Mouse (Mus musculus) forebrain, embryonic 14.5 days (tissue): ENCODE measurements at regions not wholly inside any gene's neighbourhood (a gene's known extent, or its start where the extent isn't known, plus 50 kb on each side); places are given as distances from the start of the nearest gene placed in this dataset.
A peak's percentile ranks its signal among the peaks of the same experiment; 100 is the strongest.

ENCODE experiments used
- ATAC-seq: fragments of 200-750 bp; cut with Nextera tagmentation; 2 replicates; pipeline ENCODE4 v1.8.0; 2017; ENCODE audit warnings: mild to moderate bottlenecking, moderate library complexity
- DNase-seq: peaks from one replicate; pipeline ENCODE4 v3.0.0-alpha.2; 2015; ENCODE audit warnings: low spot score
- H3K27ac ChIP-seq: fragments of 300-500 bp; sonication (generic); 2 replicates; pipeline ENCODE4 v1.5.1; 2014; ENCODE audit warnings: low read depth, mild to moderate bottlenecking, control low read depth, low read length, moderate library complexity
- H3K27me3 ChIP-seq: fragments of 300-500 bp; sonication (generic); replicated peaks from 2 replicates; pipeline ENCODE4 v1.6.1; 2014; ENCODE audit warnings: low read length, control low read depth, mixed read lengths; ENCODE audit not compliant: control insufficient read depth, insufficient read depth
- H3K36me3 ChIP-seq: fragments of 300-500 bp; sonication (generic); 2 replicates; pipeline ENCODE4 v1.6.1; 2014; ENCODE audit warnings: low read length, control low read depth; ENCODE audit not compliant: control insufficient read depth, insufficient read depth
- H3K4me1 ChIP-seq: fragments of 300-500 bp; sonication (generic); 2 replicates; pipeline ENCODE4 v1.6.1; 2014; ENCODE audit warnings: antibody characterized with exemption, low read length, control low read depth; ENCODE audit not compliant: control insufficient read depth, insufficient read depth
- H3K4me2 ChIP-seq: fragments of 300-500 bp; sonication (generic); 2 replicates; pipeline ENCODE4 v1.6.1; 2014; ENCODE audit warnings: mild to moderate bottlenecking, control low read depth, low read length
- H3K4me3 ChIP-seq: fragments of 300-500 bp; sonication (generic); 2 replicates; pipeline ENCODE4 v1.5.1; 2014; ENCODE audit warnings: low read depth, low read length, control low read depth
- H3K9ac ChIP-seq: fragments of 300-500 bp; sonication (generic); 2 replicates; pipeline ENCODE4 v1.6.1; 2014; ENCODE audit warnings: mild to moderate bottlenecking, low read length, control low read depth, moderate library complexity
- H3K9me3 ChIP-seq: fragments of 300-500 bp; sonication (generic); replicated peaks from 2 replicates; pipeline ENCODE4 v1.6.1; 2016; ENCODE audit warnings: low read length, control low read depth, mixed read lengths; ENCODE audit not compliant: control insufficient read depth
- WGBS: fragments of 180-500 bp; shearing (Covaris S2); extraction: QIAGEN DNeasy Blood & Tissue Kit; methylation state at CpG from one replicate; pipeline ENCODE4 v1.1.7; 2014; 5-methylcytosine and 5-hydroxymethylcytosine counted together

- WGBS, result 42% methylated on average over 8 of the region's 8 CpGs
- no peak overlapping the region for H3K9ac ChIP-seq
- no peaks in the 10 kb centered on the region for H3K9me3 ChIP-seq
- H3K4me2 ChIP-seq, result no peak overlapping the region
- H3K4me1 ChIP-seq, result peaks cover 5% of the 10 kb centered on the region; the same call in 1 of the 2 replicates
- no peaks in the 10 kb centered on the region for H3K36me3 ChIP-seq
- ATAC-seq (peak; percentile 40; the same call in 1 of the 2 replicates), DNase-seq (no peak)
- H3K27me3 ChIP-seq, result no peaks in the 10 kb centered on the region
- H3K4me3 ChIP-seq, result no peak overlapping the region
- no peak overlapping the region for H3K27ac ChIP-seq
Measured at GRCm38 (mm10) chr13:28738160-28739100, 215.1 kb downstream of the Sox4 start.

GRCm38 (mm10) chr13:28732475-28732874, 221.0 kb downstream of the Sox4 start:
- H3K27me3 ChIP-seq, result no peaks in the 10 kb centered on the region
- 32% methylated on average over 1 of the region's 1 CpGs for WGBS
- no peak for ATAC-seq

GRCm38 (mm10) chr13:28732036-28732435, 221.5 kb downstream of the Sox4 start:
- H3K36me3 ChIP-seq, result no peaks in the 10 kb centered on the region
- no peaks in the 10 kb centered on the region for H3K9me3 ChIP-seq
- ATAC-seq (no peak), DNase-seq (no peak)
- no peaks in the 10 kb centered on the region; the same call in 1 of the 2 replicates for H3K4me1 ChIP-seq
- no peak overlapping the region for H3K27ac ChIP-seq
- no peak overlapping the region for H3K4me2 ChIP-seq
- H3K4me3 ChIP-seq, result no peak overlapping the region
- H3K9ac ChIP-seq, result no peak overlapping the region
- 75% methylated on average over 3 of the region's 3 CpGs for WGBS
- no peaks in the 10 kb centered on the region for H3K27me3 ChIP-seq

More at GRCm38 (mm10) chr13:28732475-28732874, 221.0 kb downstream of the Sox4 start:
- no peak for DNase-seq
- Histone ChIP-seq H3K9me3 (no peaks in the 10 kb centered on the region), H3K4me3 (no peak overlapping the region), H3K9ac (no peak overlapping the region), H3K27ac (no peak overlapping the region), H3K36me3 (no peaks in the 10 kb centered on the region), H3K4me1 (no peaks in the 10 kb centered on the region; the same call in 1 of the 2 replicates), H3K4me2 (no peak overlapping the region)

- H3K4me1 ChIP-seq, result no peaks in the 10 kb centered on the region; the same call in 1 of the 2 replicates
- WGBS, result 87% methylated on average over 8 of the region's 8 CpGs
- no peaks in the 10 kb centered on the region for H3K9me3 ChIP-seq
- DNase-seq (no peak), ATAC-seq (no peak)
- H3K36me3 ChIP-seq, result no peaks in the 10 kb centered on the region
- H3K4me2 ChIP-seq, result no peak overlapping the region
- H3K27ac ChIP-seq, result no peak overlapping the region
- H3K4me3 ChIP-seq, result no peak overlapping the region
- no peaks in the 10 kb centered on the region for H3K27me3 ChIP-seq
- H3K9ac ChIP-seq, result no peak overlapping the region
Measured at GRCm38 (mm10) chr13:28730059-28730580, 223.4 kb downstream of the Sox4 start.

GRCm38 (mm10) chr13:28728768-28729167, 224.7 kb downstream of the Sox4 start:
- Histone ChIP-seq H3K9me3 (no peaks in the 10 kb centered on the region), H3K36me3 (no peaks in the 10 kb centered on the region), H3K4me2 (no peak overlapping the region), H3K9ac (no peak overlapping the region), H3K27ac (no peak overlapping the region), H3K4me1 (no peaks in the 10 kb centered on the region; the same call in 1 of the 2 replicates), H3K4me3 (no peak overlapping the region), H3K27me3 (no peaks in the 10 kb centered on the region)
- DNase-seq, result no peak
- no peak for ATAC-seq
- 87% methylated on average over 5 of the region's 5 CpGs for WGBS

- no peak overlapping the region for H3K4me3 ChIP-seq
- no peaks in the 10 kb centered on the region for H3K27me3 ChIP-seq
- H3K9me3 ChIP-seq, result no peaks in the 10 kb centered on the region
- no peaks in the 10 kb centered on the region for H3K36me3 ChIP-seq
- H3K27ac ChIP-seq, result no peak overlapping the region
- ATAC-seq, result no peak
- 84% methylated on average over 3 of the region's 3 CpGs for WGBS
- no peak overlapping the region for H3K4me2 ChIP-seq
- no peak overlapping the region for H3K9ac ChIP-seq
- peaks cover 33% of the 10 kb centered on the region for H3K4me1 ChIP-seq
- DNase-seq, result no peak
Measured at GRCm38 (mm10) chr13:28724300-28724699, 229.2 kb downstream of the Sox4 start.

GRCm38 (mm10) chr13:28722074-28722473, 231.4 kb downstream of the Sox4 start:
- Histone ChIP-seq H3K9me3 (no peaks in the 10 kb centered on the region), H3K9ac (peak overlapping the region; percentile 40), H3K36me3 (no peaks in the 10 kb centered on the region), H3K27me3 (no peaks in the 10 kb centered on the region), H3K4me1 (peaks cover 55% of the 10 kb centered on the region), H3K27ac (peak overlapping the region; percentile 61; the same call in 1 of the 2 replicates), H3K4me2 (peak overlapping the region; percentile 38), H3K4me3 (no peak overlapping the region)
- DNase-seq (no peak), ATAC-seq (no peak)
- WGBS, result 5% methylated on average over 2 of the region's 2 CpGs

GRCm38 (mm10) chr13:28721548-28721981, 231.9 kb downstream of the Sox4 start:
- Histone ChIP-seq H3K9me3 (no peaks in the 10 kb centered on the region), H3K27ac (peak overlapping the region; percentile 61), H3K4me2 (peak overlapping the region; percentile 38), H3K9ac (peak overlapping the region; percentile 40), H3K36me3 (no peaks in the 10 kb centered on the region), H3K27me3 (no peaks in the 10 kb centered on the region), H3K4me3 (no peak overlapping the region), H3K4me1 (peaks cover 57% of the 10 kb centered on the region)
- WGBS, result 24% methylated on average over 11 of the region's 11 CpGs
- DNase-seq (peak; percentile 62), ATAC-seq (no peak)
